Mouse (Mus musculus): ENCODE measurements around the gene E2f8.

DNA sequence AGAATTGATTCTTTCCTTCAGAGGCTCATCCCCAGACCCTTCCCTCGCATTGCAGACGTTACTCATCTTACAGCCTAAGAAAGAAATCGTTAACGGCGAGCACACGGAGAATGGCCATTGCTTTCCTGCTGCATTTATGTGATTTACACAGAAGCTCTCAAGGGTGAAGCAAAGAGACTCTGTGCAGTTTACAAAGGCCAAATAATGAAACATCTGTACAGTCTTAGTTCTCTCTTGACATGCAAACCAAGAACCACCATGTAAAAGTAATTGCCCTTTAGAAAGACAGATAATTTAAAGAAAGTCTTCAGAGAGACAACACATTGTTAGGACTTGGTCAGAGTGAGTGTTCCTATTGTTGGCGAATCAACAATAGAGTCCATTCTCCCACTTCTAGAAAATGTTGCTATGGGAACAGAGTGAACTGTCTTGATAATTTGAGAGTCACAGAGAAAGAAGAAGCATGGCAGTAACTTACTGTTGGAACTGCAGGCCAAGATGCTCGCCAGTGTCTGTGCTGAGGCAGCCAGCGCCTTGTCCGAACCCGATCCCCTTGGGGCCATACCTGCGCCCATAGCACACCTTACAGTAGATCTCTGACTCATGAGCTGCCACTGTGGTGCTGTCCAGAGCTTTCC lies 46.3 kb downstream of the E2f8 start:
- TF ChIP-seq CTCF (IDR thresholded peaks at IDR 0.05; ENCODE audit: borderline replicate concordance, extremely low read depth, insufficient read depth, insufficient read length): no peak
- TF ChIP-seq POLR2A (IDR thresholded peaks at IDR 0.05; ENCODE audit: borderline replicate concordance, extremely low read depth, insufficient read depth, insufficient read length, poor library complexity, severe bottlenecking): no peak

Data from brain, embryonic 14.5 days (tissue).